Mouse (Mus musculus) mouse trophoblast stem cell (cell line): ENCODE results near the gene Dock1.

Experiments
- in situ Hi-C, 2 experiments: fragments of 300-500 bp; cut with MseI, MboI; formaldehyde crosslinking; loops; 2 replicates in 1 of 2; 3 replicates in 1 of 2; pipeline ENCODE4 v1.15.1; 2025

Gene Dock1

DNA sequence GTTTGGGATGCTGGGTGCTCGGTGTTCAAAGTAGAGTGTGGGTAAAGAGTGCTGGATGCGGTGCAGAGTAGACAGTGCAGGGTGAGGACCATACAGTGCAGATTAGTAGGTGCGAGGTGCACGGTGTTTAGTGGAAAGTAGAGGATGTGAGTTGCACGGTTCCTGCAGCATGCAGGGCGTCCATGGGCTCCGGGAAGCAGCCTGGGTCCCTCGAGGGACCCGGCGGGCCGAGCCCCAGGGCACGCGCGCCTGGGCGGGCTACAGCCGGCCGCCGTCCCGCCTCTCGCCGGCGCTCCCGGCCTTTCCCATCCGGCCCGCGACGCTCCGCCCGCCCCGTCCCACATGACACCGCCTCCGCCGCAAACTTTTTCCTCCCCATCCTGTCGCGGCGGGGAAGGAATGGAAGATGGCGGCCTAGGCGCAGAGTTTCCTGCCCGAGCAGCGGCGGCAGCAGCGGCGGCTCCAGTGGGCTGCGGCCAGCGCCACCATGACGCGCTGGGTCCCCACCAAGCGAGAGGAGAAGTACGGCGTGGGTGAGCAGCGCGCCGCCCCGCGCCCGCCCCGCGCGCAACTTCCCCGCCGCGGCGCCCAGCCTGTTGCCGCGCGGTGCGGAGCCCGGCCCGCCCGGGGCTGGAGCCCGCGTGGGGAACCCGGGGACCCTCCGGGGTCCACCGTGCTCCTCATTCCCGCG lies at the start of gene Dock1:
Gene Dock1, plus strand, starts transcription at position 343 of the 691 bp plus-strand sequence.
- in situ Hi-C loops = no loop called here

GRCm38 (mm10) chr7:134627906-134628305 lies 42.5 kb upstream of the Dock1 start:
- in situ Hi-C loops = no loop called here

DNA sequence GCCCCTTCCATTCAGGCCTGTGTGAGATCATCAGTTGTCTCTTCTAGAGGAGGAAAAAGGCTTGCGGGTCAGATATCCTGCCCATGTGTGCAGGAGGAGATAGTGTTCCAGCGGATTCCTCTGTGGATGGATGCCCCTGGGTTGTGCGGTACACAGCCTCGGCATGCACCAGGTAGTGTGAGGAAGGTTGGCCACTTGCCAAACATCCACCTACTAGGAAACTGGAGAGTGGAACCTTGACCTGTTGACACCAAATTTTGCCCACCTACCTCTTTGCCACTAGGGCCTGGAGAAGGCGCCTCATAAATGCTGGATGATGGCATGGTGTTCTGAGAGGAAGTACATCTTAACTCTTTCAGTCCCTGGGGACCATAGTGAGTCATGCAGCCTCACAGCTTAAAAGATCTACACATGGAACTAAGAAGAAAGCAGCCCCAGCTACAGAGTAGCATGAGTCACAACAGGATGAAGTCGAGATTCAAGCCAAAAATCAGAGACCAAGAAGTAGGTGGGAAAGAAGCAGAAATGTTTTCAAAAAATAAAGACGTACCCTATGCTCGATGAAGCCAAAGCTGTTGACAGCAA lies 20.1 kb upstream of the Dock1 start:
- in situ Hi-C loops = no loop called here

GRCm38 (mm10) chr7:134651071-134651470 lies 19.4 kb upstream of the Dock1 start:
- in situ Hi-C loops = no loop called here

DNA sequence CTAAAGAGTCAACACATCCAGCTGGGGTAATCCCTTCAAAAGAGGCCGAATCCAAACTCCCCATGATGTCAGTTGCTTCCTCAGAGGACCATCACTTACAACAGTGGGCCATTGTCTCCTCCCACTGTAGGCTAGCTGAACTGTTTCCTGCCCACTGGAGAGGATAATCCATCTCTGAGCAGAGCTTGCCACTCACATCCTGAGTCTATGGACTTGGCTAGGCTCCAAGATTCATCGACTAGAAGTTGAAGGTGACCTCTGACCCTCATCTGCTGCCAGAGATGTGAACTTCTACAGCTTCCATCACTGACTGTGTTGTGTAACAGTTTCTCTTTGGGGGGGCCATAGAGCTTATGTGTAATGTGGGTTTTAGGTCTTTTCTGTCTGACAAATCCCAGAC lies 7.2 kb upstream of the Dock1 start:
- in situ Hi-C loops = no loop called here

DNA sequence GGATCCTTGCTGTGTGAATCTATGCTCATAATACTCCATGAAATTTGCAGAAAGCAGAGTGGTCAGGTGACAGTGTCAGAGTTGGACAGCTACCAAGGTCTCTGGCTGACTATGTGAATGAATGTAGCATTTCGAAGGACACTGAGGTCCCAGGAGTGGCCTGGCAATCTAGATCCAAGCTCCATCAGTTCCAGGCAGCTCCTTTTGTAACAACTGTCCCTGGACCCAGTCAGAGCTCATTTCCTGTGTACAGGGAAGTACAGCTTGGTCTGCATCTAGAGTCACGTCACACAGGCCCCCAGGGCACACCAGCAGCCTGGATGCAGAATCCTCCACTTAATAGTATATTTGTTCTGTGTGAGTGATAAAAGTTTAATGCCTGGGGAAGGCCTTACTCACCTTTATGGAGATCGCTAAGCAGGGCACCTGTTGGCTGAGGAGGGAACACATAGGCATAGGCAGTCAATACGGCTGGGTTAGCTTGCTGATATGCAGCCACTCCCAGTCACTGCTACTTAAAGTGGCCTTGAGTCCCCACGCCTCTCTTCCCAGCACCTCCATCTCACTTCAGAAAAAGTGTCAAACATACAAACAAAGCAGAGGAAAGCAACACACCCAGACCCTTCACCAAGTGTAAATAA lies 4.7 kb upstream of the Dock1 start:
- in situ Hi-C loops = no loop called here

GRCm38 (mm10) chr7:134667271-134667702 lies 3.2 kb upstream of the Dock1 start:
- in situ Hi-C loops = no loop called here

- in situ Hi-C loops = no loop called here
Measured at GRCm38 (mm10) chr7:134669474-134670311, 761 bp upstream of the Dock1 start.

DNA sequence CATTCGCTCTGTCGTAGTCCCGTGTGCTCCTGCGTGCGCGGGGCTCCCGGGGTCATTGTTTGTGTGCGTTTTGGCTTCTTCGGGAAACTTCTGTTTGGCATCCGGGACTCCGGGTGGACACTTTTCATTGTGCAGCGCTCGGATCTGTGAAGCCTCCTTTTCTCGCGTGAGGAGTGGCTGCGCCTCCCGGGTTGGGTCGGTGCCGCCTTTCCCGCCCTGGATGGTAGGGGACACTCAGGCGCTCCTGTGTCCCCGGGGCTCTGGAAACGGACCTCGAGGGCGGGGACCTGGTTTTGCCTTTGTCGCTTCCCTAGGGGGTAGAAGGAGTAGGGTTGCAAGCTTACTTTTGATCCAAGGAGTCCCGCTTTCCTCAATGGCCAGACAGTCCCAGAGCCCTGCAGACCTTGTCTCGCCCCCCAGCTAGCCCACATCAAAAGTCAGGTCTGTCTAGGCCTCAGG lies 578 bp downstream of the Dock1 start:
- in situ Hi-C loops = no loop called here

DNA sequence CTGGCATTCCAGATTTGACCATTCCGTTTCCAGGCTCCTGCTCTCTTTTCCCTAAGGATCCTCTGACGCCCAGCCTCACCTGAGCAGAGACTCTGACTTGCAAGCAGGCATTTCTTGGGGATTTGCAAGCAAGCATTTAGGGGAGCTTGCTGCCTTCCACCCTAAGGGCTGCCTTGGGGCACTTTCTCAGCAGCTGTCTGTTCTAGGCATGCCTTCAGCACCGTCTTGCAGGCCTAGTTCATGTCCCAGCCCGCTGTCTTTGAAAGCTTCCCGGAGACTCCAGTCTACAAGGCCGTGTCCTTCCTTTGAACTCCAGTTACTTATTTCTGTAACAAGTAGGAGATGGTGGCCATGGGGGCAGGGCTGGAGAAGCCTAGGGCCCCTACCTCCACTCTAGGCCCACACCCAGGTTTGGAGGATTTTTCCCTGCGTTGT lies 1.0 kb downstream of the Dock1 start:
- in situ Hi-C loops = no loop called here

DNA sequence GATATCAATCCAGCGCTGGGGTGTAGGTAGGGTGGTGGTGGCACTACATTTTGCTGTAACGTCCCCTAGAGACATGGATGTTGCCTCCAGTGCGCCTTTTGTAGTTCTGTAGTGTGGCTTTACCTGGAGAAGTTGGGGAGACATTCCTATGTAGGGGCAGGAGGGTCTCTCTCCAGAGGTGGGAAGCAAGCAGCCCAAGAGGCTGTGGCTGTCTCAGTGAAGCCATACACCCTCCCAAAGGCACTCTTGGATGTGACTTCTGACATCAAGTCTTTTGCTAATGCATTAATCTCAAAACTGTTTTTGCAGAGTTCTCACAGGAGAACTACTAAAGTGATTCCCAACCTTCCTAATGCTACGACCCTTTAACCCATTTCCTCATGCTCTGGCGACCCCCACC lies 2.7 kb downstream of the Dock1 start:
- in situ Hi-C loops = no loop called here

- in situ Hi-C loops = no loop called here
Measured at GRCm38 (mm10) chr7:134673952-134674351, 3.5 kb downstream of the Dock1 start.

- in situ Hi-C loops = no loop called here
Measured at GRCm38 (mm10) chr7:134677852-134678251, 7.4 kb downstream of the Dock1 start.

- in situ Hi-C loops = no loop called here
Measured at GRCm38 (mm10) chr7:134679314-134680158, 9.1 kb downstream of the Dock1 start.

GRCm38 (mm10) chr7:134680161-134680560 lies 9.7 kb downstream of the Dock1 start:
- in situ Hi-C loops = no loop called here

DNA sequence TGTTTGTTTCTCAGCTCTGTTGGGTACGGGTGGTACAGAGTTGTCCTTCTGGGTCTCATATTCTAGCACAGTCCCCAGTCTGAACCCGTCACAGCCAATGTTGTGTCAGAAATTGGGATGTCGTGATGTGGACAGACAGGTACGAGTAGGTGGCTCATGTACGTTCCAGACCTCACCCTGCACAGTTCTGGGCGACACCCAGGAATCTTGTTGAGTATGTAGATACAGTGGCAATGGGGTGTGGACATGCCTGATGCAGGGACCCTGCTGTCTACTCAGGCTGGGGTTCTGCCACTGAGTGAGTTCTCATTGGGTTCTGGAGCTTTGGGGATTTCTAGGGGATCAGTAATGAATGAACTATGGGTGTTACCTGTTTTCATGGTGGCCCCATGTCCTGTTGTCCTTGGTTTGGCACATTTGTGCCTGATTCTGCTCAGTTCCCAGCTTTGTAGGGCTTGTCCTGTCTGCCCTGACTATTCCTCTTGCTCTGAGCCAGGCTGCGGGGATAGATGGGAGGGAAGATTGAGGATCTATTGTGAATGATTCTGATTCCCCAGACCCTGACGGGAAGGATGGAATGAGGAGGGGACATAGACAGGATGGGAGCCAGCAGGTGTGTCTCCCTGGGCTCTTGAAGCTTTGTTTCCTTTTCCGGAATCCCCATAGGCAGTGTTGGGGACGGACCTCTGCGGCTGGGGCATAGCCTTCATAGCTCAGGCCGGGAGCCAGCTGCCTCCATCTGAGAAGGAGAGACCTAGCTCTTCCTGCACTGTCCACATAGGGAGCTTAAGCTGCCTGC lies 11.5 kb downstream of the Dock1 start:
- in situ Hi-C loops = no loop called here

GRCm38 (mm10) chr7:134688332-134688731 lies 17.9 kb downstream of the Dock1 start:
- in situ Hi-C loops = no loop called here

DNA sequence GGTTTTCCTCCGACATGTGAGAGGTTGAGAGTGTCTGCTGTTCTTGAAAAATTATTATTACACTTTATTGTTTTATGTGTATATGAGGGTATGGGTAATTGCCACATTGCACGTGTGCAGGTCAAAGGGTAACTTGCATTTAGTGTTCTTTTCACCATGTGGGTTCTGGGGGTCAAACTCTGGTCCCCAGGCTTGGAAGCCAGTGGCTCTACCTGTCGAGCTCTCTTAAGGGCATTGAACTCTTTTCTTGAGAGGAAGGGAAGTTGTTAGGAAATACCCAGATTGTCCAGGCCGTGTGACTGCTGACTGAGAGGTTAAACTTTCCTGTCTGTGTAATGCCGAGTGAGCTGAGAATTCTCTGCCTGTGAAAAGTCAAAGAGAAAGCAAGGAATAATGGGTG lies 19.7 kb downstream of the Dock1 start:
- in situ Hi-C loops = no loop called here

- in situ Hi-C loops = no loop called here
Measured at GRCm38 (mm10) chr7:134690806-134691205, 20.4 kb downstream of the Dock1 start.

DNA sequence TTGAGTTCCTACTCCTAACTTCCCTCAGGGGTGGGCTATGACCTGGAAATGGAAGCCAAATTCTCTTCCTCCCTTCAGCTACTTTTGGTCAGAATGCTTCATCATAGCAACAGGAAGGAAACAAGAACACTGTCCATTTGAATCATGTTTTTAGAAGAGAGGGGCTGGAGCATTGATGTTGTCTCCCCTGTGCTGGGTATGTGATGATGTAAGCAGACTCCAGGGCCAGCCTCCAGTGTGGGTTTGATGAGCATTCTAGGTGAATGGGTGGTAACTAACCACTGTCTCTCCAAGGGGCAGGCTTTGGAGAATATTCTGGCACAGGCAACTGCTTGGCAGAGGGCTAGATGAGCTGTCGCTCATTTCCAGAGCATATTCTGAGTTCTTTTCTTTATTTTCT lies 22.9 kb downstream of the Dock1 start:
- in situ Hi-C loops = no loop called here
